Mouse (Mus musculus) stomach, embryonic 14.5 days (tissue): Measurements from ENCODE around the gene Actc1. TPM values are rescaled to one million over a fixed set of nuclear protein-coding genes. Genes with fewer than 3 reads are reported as not detected.

ENCODE experiments used
- ATAC-seq: fragments of 200-750 bp; cut with Nextera tagmentation; 2 replicates; pipeline ENCODE4 v1.8.0; 2017; ENCODE audit warnings: low read depth, moderate TSS enrichment; ENCODE audit not compliant: insufficient number of reproducible peaks, insufficient read depth, low FRiP score
- H3K27ac ChIP-seq: fragments of 300-500 bp; sonication (generic); 2 replicates; pipeline ENCODE4 v1.5.1; 2014; ENCODE audit warnings: mild to moderate bottlenecking, low read length, moderate library complexity, mixed read lengths
- H3K27me3 ChIP-seq: fragments of 300-500 bp; sonication (generic); 2 replicates; pipeline ENCODE4 v1.6.1; 2014; ENCODE audit warnings: low read length, control low read depth, mixed read lengths; ENCODE audit not compliant: control insufficient read depth, insufficient read depth
- H3K36me3 ChIP-seq: fragments of 300-500 bp; sonication (generic); 2 replicates; pipeline ENCODE4 v1.6.1; 2014; ENCODE audit warnings: mild to moderate bottlenecking, control low read depth, low read length, moderate library complexity, mixed read lengths; ENCODE audit not compliant: control insufficient read depth, insufficient read depth
- H3K4me1 ChIP-seq: fragments of 300-500 bp; sonication (generic); 2 replicates; pipeline ENCODE4 v1.6.1; 2014; ENCODE audit warnings: low read length, control low read depth, mixed read lengths; ENCODE audit not compliant: control insufficient read depth, insufficient read depth
- H3K4me2 ChIP-seq: fragments of 300-500 bp; sonication (generic); replicated peaks from 2 replicates; pipeline ENCODE4 v1.6.1; 2014; ENCODE audit warnings: low read depth, low read length, control low read depth
- H3K4me3 ChIP-seq: fragments of 300-500 bp; sonication (generic); 2 replicates; pipeline ENCODE4 v1.5.1; 2014; ENCODE audit warnings: low read depth, low read length, control low read depth
- H3K9ac ChIP-seq: fragments of 300-500 bp; sonication (generic); replicated peaks from 2 replicates; pipeline ENCODE4 v1.6.1; 2014; ENCODE audit warnings: low read depth, mild to moderate bottlenecking, control low read depth, low read length, moderate library complexity, mixed read lengths
- H3K9me3 ChIP-seq: fragments of 300-500 bp; sonication (generic); 2 replicates; pipeline ENCODE4 v1.6.1; 2016; ENCODE audit warnings: low read depth, low read length, control low read depth; ENCODE audit not compliant: control insufficient read depth
- WGBS: fragments of 180-500 bp; shearing (Covaris S2); extraction: QIAGEN DNeasy Blood & Tissue Kit; methylation state at CpG from one replicate; pipeline ENCODE4 v1.1.7; 2014; 5-methylcytosine and 5-hydroxymethylcytosine counted together
- polyA plus RNA-seq: library from polyadenylated mRNA; unstranded; fragments of >200 nt; fragmentation: Nextera tagmentation; extraction: Ambion mirVana; gene quantifications from 2 replicates; pipeline ENCODE4 v1.2.1, GENCODE M21; 2014

The Actc1 gene
- polyA plus RNA-seq, 1 experiment from 2014 or later, result 43.6 TPM

DNA sequence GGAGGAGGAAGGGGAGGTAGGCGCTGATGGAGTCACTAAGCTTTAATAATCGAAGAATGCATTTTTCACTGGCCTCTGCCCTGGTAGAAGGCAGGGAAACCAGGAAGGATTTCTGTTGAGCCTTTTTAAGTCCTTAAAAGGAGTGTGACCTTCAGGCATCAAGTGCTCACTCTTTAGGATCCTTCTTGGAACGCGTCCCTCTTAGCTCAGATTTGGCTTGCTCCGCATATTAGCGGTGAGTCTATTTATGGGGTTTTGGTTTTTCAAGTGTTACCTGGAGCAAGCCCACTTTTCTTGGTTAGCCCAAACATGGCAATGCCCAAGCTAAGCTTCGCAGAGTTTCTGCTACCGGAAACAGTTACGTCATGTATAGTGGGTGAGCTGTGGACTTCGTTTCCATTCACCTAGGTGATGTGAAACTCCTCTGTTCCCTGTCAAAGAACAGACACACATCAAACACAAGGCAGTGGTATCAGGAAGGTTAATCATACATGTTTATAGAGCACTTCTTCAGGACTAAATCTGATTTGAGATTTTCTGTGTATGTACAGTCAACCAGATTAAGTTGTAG is 5.0 kb upstream of the Actc1 start:
- Histone ChIP-seq H3K4me2 (no peak overlapping the region), H3K9ac (no peak overlapping the region), H3K36me3 (no peaks in the 10 kb centered on the region), H3K4me3 (no peak overlapping the region), H3K27me3 (no peaks in the 10 kb centered on the region), H3K9me3 (no peaks in the 10 kb centered on the region), H3K4me1 (peaks cover 4% of the 10 kb centered on the region; the same call in 1 of the 2 replicates), H3K27ac (no peak overlapping the region)
- no peak for ATAC-seq
- WGBS, result 86% methylated on average over 10 of the region's 10 CpGs

DNA sequence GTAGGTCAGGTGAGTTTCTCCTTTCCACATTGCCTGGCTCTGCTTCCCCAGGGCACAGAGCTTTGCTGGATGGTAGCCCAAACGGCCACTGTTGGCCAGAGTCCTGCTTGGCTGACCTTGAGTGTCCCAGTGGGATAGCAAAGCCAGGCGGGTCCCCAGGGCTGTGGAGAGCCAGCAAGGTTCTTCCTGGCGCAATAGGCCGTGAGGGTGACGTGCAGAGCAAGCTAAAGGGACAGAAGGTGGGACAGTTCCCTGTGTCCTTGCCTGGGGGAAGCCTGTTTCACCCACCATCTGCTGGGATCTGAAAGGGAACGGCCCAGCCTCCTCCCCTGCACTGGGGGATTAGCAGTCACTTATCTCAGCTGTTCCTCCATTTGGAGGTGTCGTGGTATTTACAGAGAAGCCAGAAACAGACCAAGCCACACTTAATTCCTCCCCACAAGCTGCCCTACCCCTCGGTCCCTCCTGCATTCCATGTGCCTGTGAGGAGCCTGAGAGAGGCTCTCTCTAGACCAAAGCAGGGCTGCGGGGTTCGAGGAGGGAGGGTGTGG is 4.0 kb upstream of the Actc1 start:
- 18% methylated on average over 10 of the region's 10 CpGs for WGBS
- Histone ChIP-seq H3K9ac (no peak overlapping the region), H3K27ac (no peak overlapping the region), H3K27me3 (no peaks in the 10 kb centered on the region), H3K4me1 (peaks cover 4% of the 10 kb centered on the region; the same call in 1 of the 2 replicates), H3K4me3 (no peak overlapping the region), H3K9me3 (no peaks in the 10 kb centered on the region), H3K36me3 (no peaks in the 10 kb centered on the region), H3K4me2 (no peak overlapping the region)
- no peak for ATAC-seq

DNA sequence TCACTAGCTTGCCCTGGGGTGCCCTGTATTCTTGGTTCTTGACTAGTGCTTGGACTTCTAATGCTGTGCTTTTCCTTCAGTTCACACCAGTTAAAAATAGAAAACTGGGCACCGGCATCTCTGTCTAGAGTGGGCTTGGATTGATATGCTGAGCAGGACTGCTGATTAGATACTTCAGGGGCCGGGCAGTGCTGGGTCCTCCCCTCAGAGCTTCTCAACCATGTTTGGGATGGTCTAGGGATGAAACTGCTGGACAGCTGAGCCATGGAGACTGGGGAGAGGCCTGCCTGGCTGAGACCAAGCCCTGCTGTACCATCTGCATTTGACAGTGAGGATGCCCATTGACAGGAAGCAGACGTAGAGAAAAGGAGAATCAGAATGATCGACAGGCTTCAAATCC is 781 bp upstream of the Actc1 start:
- Histone ChIP-seq H3K4me1 (peaks cover 4% of the 10 kb centered on the region; the same call in 1 of the 2 replicates), H3K36me3 (no peaks in the 10 kb centered on the region), H3K9ac (no peak overlapping the region), H3K27me3 (no peaks in the 10 kb centered on the region), H3K9me3 (no peaks in the 10 kb centered on the region), H3K27ac (no peak overlapping the region), H3K4me2 (no peak overlapping the region), H3K4me3 (no peak overlapping the region)
- no peak for ATAC-seq
- WGBS, result 86% methylated on average over 4 of the region's 4 CpGs

DNA sequence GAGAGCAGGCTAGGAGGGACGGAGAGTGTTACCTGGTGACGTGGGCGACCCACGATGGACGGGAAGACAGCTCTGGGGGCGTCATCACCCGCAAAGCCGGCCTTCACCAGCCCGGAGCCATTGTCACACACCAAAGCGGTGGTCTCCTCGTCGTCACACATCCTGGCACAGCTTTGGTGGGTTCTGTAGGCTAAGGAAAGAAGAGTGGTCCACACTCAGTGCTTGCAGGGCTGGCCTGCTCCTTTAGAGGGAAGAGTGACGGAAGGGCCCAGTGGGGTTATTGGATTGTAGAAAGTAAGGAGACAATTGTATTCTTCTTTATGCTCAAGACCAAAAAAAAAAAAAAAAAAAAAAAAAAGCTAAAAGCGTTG is 1.5 kb downstream of the Actc1 start:
- Histone ChIP-seq H3K9me3 (no peaks in the 10 kb centered on the region), H3K36me3 (no peaks in the 10 kb centered on the region), H3K4me2 (no peak overlapping the region), H3K9ac (no peak overlapping the region), H3K4me3 (no peak overlapping the region), H3K4me1 (no peaks in the 10 kb centered on the region), H3K27me3 (no peaks in the 10 kb centered on the region), H3K27ac (no peak overlapping the region)
- no peak for ATAC-seq
- WGBS, result 85% methylated on average over 14 of the region's 14 CpGs

DNA sequence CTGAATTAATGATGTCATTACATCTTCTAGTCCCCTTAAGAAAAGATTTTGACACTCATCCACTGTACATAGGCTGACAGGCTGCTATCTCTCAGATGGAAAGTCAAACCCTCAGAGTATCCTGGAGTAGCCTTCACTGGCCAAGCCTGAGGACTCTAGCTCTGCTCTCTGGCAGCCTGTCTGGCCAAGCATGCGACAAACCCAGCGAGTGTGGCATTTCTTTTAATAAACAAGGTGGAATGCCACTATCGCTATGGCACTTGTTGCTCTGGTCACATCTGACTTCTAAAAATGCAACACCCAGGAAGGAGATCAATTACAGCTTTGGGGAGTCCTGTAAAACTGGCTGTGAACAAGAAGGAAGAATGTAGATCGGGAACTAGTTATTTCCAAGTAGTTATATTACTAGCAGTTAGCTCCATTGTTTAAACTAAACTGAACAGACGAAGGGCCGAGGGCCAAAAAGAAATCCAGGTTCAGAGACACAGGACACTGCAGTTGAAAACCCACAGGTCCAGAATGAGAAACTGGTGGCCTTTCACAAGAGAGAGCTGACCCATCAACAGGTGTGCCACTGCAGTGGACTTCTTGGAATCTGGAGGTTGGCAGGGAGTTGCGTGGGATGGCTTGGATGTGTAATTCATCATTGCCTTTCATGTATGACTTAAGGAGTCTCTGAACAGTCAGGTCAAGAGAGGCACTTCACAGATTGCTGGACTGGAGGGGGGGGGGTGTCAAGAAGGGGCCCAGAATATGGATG is 2.1 kb downstream of the Actc1 start:
- no peak for ATAC-seq
- 75% methylated on average over 7 of the region's 7 CpGs for WGBS
- H3K27ac ChIP-seq, result no peak overlapping the region
- H3K27me3 ChIP-seq, result no peaks in the 10 kb centered on the region
- no peak overlapping the region for H3K4me3 ChIP-seq
- no peak overlapping the region for H3K4me2 ChIP-seq
- H3K9ac ChIP-seq, result no peak overlapping the region
- H3K36me3 ChIP-seq, result no peaks in the 10 kb centered on the region
- no peaks in the 10 kb centered on the region for H3K9me3 ChIP-seq
- H3K4me1 ChIP-seq, result no peaks in the 10 kb centered on the region

DNA sequence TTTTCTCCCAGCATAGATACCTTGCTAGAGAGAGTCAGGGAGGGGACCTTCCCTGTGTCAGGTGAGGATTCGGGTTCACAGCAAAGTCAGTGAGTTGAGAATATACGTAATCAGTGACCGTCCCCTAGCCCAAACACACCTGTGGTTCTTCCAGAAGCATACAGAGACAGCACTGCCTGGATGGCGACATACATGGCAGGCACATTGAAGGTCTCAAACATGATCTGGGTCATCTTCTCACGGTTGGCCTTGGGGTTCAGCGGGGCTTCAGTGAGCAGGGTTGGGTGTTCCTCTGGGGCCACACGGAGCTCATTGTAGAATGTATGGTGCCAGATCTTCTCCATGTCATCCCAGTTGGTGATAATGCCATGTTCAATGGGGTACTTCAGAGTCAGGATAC is 3.2 kb downstream of the Actc1 start:
- Histone ChIP-seq H3K27ac (no peak overlapping the region), H3K9me3 (no peaks in the 10 kb centered on the region), H3K36me3 (no peaks in the 10 kb centered on the region), H3K27me3 (no peaks in the 10 kb centered on the region), H3K4me2 (no peak overlapping the region), H3K9ac (no peak overlapping the region), H3K4me3 (no peak overlapping the region), H3K4me1 (no peaks in the 10 kb centered on the region)
- no peak for ATAC-seq
- 92% methylated on average over 7 of the region's 7 CpGs for WGBS

DNA sequence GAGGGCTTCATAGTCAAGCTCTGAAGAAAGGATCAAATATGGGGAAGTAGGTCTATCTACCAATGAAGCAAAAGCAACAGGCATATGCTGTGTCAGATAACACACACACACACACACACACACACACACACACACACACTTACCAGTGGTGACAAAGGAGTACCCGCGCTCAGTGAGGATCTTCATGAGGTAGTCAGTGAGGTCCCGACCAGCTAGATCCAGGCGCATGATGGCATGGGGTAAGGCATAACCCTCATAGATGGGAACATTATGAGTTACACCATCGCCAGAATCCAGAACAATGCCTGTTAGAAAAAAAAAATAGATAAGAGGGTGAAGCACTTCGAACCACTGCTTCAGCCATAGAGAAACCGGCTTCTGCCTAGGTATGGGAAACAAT is 4.0 kb downstream of the Actc1 start:
- H3K4me2 ChIP-seq, result no peak overlapping the region
- H3K9me3 ChIP-seq, result no peaks in the 10 kb centered on the region
- no peak for ATAC-seq
- no peaks in the 10 kb centered on the region for H3K4me1 ChIP-seq
- H3K4me3 ChIP-seq, result no peak overlapping the region
- no peaks in the 10 kb centered on the region for H3K27me3 ChIP-seq
- 89% methylated on average over 7 of the region's 7 CpGs for WGBS
- H3K9ac ChIP-seq, result no peak overlapping the region
- no peaks in the 10 kb centered on the region for H3K36me3 ChIP-seq
- no peak overlapping the region for H3K27ac ChIP-seq

DNA sequence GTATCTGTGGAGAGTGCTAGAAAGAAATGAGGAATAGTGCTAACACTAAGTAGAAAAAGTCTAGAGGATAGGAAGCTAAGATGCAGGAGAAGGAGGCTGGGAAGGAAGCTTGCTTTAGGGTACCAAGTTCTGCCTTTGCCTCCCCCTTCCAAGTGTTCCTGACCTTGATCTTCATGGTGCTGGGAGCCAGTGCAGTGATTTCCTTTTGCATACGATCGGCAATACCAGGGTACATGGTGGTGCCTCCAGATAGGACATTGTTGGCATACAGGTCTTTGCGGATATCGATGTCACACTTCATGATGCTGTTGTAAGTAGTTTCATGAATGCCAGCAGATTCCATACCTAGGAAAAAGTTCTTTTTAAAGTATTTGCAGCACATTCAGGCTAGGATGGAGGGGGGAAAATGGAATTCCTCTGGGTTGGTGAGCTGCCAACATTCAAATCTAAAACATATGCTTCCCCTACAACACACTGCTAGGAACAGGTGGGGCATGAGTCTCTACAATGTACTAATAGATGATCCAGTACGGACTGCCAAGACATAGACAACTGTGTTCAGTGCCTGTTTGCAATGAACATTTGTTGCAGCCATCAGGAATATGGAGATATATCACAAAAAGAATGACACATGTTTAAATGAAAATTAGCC is 5.3 kb downstream of the Actc1 start:
- Histone ChIP-seq H3K27me3 (no peaks in the 10 kb centered on the region), H3K36me3 (no peaks in the 10 kb centered on the region), H3K9me3 (no peaks in the 10 kb centered on the region), H3K27ac (no peak overlapping the region), H3K4me3 (no peak overlapping the region), H3K4me2 (no peak overlapping the region), H3K4me1 (no peaks in the 10 kb centered on the region), H3K9ac (no peak overlapping the region)
- WGBS, result 80% methylated on average over 5 of the region's 5 CpGs
- no peak for ATAC-seq
